Mouse (Mus musculus) cortical plate, adult 2 months (tissue): ENCODE measurements around the gene Gm21976.

Experiments used
- CTCF ChIP-seq: fragments of 200-500 bp; IDR thresholded peaks from 2 replicates; pipeline ENCODE4 v1.5.1; 2011; ENCODE audit warnings: mild to moderate bottlenecking, control low read depth, low read length; ENCODE audit not compliant: insufficient read depth; ENCODE audit errors: extremely low read depth
- POLR2A ChIP-seq: fragments of 200-500 bp; IDR thresholded peaks from 2 replicates; pipeline ENCODE4 v1.6.1; 2011; ENCODE audit warnings: mild to moderate bottlenecking, low read length, control low read depth; ENCODE audit not compliant: insufficient read depth; ENCODE audit errors: extremely low read depth

- TF ChIP-seq POLR2A = no peak
- no peak for TF ChIP-seq CTCF
Observed at GRCm38 (mm10) chr13:98353709-98354089, 74.0 kb downstream of the Gm21976 start.
